Mouse (Mus musculus): ENCODE results near the gene Tnfrsf9. TPM values are rescaled to one million over a fixed set of nuclear protein-coding genes. Genes with fewer than 3 reads are reported as not detected.
"Not testable (repeated sequence)": the region's sequence is repeated elsewhere in the genome, so short reads cannot be mapped to it uniquely, and the experiment has no call there.

The Tnfrsf9 gene
- polyA plus RNA-seq, 2 experiments from 2014 or later: 103 to 140 TPM

DNA sequence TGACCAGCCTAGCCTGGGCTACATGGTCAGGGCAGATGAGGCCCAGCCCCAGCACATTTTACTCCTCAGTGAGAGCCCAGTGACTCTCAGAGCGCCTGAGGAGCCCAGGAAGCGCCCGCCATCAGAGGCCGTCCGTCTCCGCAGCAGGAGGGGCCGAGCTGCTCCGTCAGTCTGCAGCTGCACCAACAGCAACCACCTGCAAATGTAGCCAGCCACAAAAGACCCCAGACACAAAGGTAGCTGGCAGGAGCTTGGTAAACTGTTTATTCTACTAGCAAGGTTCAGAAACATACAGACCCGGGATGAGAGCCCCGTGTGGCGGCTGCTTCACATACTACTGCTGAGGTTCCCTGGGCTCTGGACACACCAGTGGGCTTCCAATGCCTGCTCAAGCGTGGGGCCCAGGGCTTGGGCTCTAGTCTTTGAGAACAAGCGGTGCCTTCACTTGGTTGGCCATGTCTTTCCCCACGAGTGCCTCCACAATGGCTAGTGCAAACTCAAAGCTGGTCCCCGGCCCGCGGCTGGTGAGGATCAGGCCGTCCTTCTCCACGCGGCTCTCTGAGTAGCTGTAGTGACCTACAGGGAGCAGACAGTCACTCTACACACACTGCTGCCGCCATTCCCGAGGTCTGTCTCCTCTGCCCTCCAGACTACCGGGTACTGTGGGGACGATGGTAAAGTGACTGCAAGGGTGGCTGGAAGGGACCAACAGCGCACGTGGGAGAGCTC, 17.3 kb upstream of the Tnfrsf9 start:
- ATAC-seq: no peak

DNA sequence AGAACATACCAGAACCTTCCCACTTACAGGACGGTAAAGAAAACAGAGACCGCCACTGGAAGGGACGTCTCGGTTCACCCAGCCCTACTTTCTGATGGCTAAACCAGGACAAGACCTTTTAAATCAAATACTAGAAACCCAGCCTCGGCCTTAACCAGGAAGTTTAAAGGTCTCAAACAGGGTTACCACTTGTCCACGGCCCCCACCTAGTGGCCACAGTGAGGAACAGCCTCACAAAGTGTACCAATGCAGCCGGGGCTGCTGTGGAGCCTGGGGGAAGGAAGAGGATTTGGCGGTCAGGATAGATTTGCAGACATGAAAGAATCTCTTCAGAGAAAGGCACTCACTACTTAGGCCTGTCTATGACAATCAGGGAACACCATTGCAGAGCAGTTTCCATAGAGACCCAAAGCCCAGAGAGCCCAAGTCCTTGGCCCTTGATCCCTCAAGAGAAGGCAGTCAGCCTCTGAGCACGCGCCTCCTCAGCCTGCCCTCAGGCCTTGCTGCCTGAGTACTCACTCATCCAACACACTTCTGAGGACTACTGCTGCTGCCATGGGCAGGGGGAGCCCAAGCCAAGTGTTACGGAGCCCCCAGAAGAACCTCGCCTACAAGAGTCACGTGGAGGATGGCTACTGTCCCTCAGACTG, 15.5 kb upstream of the Tnfrsf9 start:
- ATAC-seq: peak; percentile 85

DNA sequence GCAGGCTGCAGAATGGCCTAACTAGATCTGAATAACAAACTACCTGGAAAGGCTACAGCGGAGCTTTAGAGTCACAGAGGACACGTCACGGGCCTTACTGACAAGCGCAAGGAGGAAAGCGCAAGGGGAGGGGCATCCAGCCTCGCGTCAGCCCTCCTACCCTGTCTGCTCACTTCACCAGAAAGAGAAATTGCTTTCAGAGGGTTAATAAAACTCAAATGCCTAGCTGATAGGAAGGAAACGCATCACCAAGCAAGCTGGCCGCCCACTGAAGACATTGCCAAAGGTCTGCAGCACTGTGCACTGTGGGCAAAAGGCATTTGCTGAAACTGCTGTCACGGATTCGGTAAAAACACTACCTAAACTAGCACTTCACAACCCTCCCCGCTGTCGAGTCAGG, 13.9 kb upstream of the Tnfrsf9 start:
- no peak for ATAC-seq

- peak; percentile 54 for ATAC-seq
These were observed 12.7 kb upstream of the Tnfrsf9 start for GRCm38 (mm10) chr4:150901651-150902050.

GRCm38 (mm10) chr4:150902062-150902461, 12.3 kb upstream of the Tnfrsf9 start:
- no peak for ATAC-seq

DNA sequence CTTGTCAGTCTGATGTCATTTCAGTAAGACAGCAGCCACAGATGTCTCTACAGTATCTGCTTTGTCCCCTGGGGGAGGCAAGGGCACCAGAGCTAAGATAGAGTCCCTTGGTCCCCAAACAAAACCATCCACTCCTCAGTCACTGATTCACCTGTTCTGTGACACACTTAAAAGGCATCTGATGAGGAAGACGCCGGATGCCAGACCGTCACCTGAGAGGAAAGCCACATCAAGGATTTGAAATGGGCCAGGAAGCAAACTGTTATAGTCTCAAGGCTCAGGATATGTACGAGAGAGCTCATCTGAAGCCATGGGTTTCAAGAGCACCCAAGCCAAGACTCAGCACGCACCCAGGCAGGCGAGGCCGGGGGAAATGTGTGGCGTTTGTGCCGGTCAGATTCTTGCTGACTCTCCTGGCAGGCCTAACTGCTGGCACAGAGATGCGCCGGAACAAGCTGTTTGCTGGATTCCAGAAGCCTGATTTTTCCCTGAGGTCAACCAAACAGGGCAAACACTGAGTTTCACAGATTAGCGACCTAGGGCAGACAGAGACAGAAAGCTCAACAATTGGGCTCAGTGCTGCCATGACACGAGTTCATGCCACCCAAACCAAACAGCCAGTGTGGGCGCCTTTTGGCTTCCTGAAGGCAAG, 11.1 kb upstream of the Tnfrsf9 start:
- no peak for ATAC-seq

DNA sequence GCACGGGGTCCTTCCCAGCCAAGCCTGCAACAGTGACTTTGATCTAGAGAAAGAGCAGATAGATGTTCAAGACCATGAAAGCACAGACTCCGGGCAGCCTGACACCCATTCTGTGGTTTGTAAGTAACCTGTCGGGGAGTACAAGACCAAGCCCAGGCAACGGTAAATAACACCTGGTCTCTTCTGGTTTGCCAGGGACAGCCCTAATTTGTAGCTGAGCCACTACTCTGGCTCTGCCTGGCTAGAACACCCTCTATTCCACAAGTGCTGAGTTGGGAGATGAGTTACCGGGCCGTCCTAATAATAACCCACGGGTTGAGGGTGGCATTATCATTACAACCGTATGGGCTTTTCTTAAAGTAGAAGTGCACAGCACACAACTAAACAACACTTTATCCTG, 7.3 kb upstream of the Tnfrsf9 start:
- ATAC-seq: no peak

GRCm38 (mm10) chr4:150908512-150908911, 5.8 kb upstream of the Tnfrsf9 start:
- not testable (repeated sequence) for ATAC-seq

GRCm38 (mm10) chr4:150909451-150910156, 4.8 kb upstream of the Tnfrsf9 start:
- peak; percentile 67 for ATAC-seq

GRCm38 (mm10) chr4:150910164-150910951, 4.0 kb upstream of the Tnfrsf9 start:
- no peak for ATAC-seq

DNA sequence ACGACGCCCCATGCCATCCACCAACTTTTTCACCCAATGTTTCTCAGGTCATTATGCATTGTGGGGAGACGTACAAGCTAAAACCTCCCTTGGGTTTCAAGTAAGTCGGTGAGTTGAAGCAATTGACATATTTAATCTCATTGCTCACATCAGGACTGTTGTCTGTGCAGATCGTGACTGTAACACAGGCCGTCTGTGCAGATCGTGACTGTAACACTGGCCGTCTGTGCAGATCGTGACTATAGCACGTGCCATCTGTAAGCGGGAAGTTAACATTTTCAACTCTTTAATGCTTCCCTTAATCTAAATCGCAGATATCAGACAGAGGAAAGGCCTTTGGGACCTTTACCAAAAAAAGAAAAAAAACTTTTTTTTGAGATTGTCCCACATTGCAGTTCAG, 619 bp upstream of the Tnfrsf9 start:
- no peak for ATAC-seq

- peak; percentile 55 for ATAC-seq
These were observed 982 bp downstream of the Tnfrsf9 start for GRCm38 (mm10) chr4:150915181-150915906.

GRCm38 (mm10) chr4:150917336-150918027, 3.1 kb downstream of the Tnfrsf9 start:
- ATAC-seq: no peak

- peak; percentile 36 for ATAC-seq
These were observed 6.8 kb downstream of the Tnfrsf9 start for GRCm38 (mm10) chr4:150921206-150921605.

DNA sequence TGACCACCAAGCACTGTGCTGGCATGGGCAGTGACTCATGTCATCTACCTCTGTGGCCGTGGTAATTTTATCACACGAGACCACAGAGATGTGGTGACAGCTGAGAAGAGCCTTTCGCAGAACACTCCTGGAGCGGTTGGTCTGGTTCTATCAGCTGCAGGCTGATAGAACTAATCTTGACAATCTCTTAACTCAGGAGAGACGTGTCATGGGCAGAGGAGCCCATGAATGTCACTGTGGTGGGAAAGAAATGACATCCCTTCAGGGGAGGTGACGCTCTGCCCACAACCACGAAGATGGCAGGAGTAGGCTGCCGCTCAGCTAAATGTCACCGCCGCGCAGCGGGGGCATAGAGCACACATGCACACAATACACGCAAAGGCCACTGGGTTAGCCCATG, 9.9 kb downstream of the Tnfrsf9 start:
- ATAC-seq: peak; percentile 56

- peak; percentile 37 for ATAC-seq
These were observed 10.6 kb downstream of the Tnfrsf9 start for GRCm38 (mm10) chr4:150924936-150925335.

DNA sequence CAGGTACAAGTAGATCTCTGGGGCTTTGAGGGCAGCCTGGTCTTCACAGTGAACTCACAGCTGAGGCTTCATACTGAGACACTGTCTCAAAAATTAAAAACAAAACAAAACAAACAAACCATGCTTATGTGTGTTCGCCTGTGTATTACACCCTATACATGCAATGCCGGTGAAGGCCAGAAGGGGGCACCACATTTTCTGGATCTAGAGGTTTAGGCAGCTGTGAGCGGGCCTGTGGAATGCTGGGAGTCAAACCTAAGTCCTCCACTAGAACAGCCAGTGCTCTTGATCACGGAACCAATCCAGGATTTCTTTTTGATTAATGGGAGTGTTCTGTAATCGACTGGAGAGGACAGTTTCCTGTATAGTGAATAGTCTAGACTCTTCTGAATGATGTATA, 11.6 kb downstream of the Tnfrsf9 start:
- no peak for ATAC-seq

DNA sequence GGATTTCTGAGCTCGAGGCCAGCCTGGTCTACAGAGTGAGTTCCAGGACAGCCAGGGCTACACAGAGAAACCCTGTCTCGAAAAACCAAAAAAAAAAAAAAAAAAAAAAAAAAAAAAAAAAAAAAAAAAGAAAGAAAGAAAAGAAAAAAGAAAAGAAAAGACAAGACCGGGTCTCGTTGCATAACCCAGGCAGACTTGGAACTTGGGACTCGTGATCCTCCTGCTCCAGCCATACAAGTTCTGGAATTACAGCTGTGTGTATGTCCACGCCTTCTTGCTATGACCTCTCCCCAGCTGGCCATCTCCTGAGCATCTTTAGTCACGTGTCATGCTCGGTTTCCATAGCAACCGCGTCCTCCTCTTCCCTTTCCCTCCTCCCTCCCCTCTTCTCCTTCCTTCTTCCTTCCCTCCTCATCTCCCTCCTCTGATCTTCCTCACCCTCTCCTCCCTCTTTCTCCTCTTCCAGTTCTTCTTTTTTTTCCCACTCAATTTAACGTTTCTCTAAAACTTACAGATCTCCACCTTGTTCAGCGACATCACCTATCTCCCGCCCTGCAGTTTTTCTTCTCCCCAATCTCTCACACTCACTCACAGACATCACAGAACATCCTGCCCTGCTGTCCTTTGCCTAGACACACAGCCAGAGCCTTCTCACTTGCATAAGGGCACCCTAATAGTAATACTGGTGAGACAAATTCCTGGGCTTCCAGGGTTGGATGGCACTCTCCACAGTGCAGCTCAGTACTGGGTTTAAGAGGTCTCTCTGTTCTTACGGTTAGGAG, 12.8 kb downstream of the Tnfrsf9 start:
- ATAC-seq: peak; percentile 45

- peak; percentile 29 for ATAC-seq
These were observed 13.4 kb downstream of the Tnfrsf9 start for GRCm38 (mm10) chr4:150927789-150928188.

GRCm38 (mm10) chr4:150933503-150933902, 19.1 kb downstream of the Tnfrsf9 start:
- ATAC-seq: no peak

Data from activated CD4-positive, CD25-positive, alpha-beta regulatory T cell, adult 4 months (primary cell).